Mouse (Mus musculus): Measurements from ENCODE around the gene Pou6f2. TPM values are rescaled to one million over a fixed set of nuclear protein-coding genes. Genes with fewer than 3 reads are reported as not detected.

Pou6f2 gene
- polyA plus RNA-seq, 1 experiment from 2014 or later, result not detected

- Histone ChIP-seq H3K9ac (no peak overlapping the region), H3K27me3 (ENCODE audit: insufficient read depth, low read length) (no peaks in the 10 kb centered on the region), H3K27ac (ENCODE audit: low read depth) (no peak overlapping the region), H3K36me3 (ENCODE audit: insufficient read depth) (no peaks in the 10 kb centered on the region), H3K9me3 (ENCODE audit: low read depth, low read length) (no peaks in the 10 kb centered on the region), H3K4me3 (ENCODE audit: low read depth, low read length) (no peak overlapping the region), H3K4me2 (no peak overlapping the region), H3K4me1 (ENCODE audit: insufficient read depth) (no peaks in the 10 kb centered on the region)
- DNase-seq (no peak), ATAC-seq (ENCODE audit: insufficient read depth) (no peak)
- WGBS, result 89% methylated on average over 1 of the region's 1 CpGs
- no peak for TF ChIP-seq CTCF (IDR thresholded peaks at IDR 0.05; ENCODE audit: low read depth)
These were observed 97.5 kb downstream of the Pou6f2 start for GRCm38 (mm10) chr13:18299966-18300365.

- Histone ChIP-seq H3K27me3 (ENCODE audit: insufficient read depth, low read length) (no peaks in the 10 kb centered on the region), H3K4me1 (ENCODE audit: insufficient read depth) (no peaks in the 10 kb centered on the region), H3K9ac (no peak overlapping the region), H3K27ac (ENCODE audit: low read depth) (no peak overlapping the region), H3K36me3 (ENCODE audit: insufficient read depth) (no peaks in the 10 kb centered on the region), H3K4me2 (no peak overlapping the region), H3K4me3 (ENCODE audit: low read depth, low read length) (no peak overlapping the region), H3K9me3 (ENCODE audit: low read depth, low read length) (no peaks in the 10 kb centered on the region)
- DNase-seq, result no peak
- 72% methylated on average over 1 of the region's 1 CpGs for WGBS
- ATAC-seq (ENCODE audit: insufficient read depth), result no peak
- TF ChIP-seq CTCF (IDR thresholded peaks at IDR 0.05; ENCODE audit: low read depth), result no peak
These were observed 104.0 kb downstream of the Pou6f2 start for GRCm38 (mm10) chr13:18293438-18293837.

GRCm38 (mm10) chr13:18290253-18290914, 107.1 kb downstream of the Pou6f2 start:
- no peak overlapping the region for H3K4me3 ChIP-seq (ENCODE audit: low read depth, low read length)
- H3K36me3 ChIP-seq (ENCODE audit: insufficient read depth), result no peaks in the 10 kb centered on the region
- H3K9me3 ChIP-seq (ENCODE audit: low read depth, low read length), result no peaks in the 10 kb centered on the region
- H3K27me3 ChIP-seq (ENCODE audit: insufficient read depth, low read length), result no peaks in the 10 kb centered on the region
- no peak overlapping the region for H3K9ac ChIP-seq
- no peak for TF ChIP-seq CTCF (IDR thresholded peaks at IDR 0.05; ENCODE audit: low read depth)
- ATAC-seq (ENCODE audit: insufficient read depth) (no peak), DNase-seq (peak; percentile 75)
- H3K4me2 ChIP-seq, result no peak overlapping the region
- 52% methylated on average over 4 of the region's 4 CpGs for WGBS
- no peaks in the 10 kb centered on the region for H3K4me1 ChIP-seq (ENCODE audit: insufficient read depth)
- no peak overlapping the region for H3K27ac ChIP-seq (ENCODE audit: low read depth)

GRCm38 (mm10) chr13:18287536-18287935, 110.0 kb downstream of the Pou6f2 start:
- H3K36me3 ChIP-seq (ENCODE audit: insufficient read depth), result no peaks in the 10 kb centered on the region
- no peak for DNase-seq
- H3K4me1 ChIP-seq (ENCODE audit: insufficient read depth), result no peaks in the 10 kb centered on the region
- no peak overlapping the region for H3K9ac ChIP-seq
- no peak for ATAC-seq (ENCODE audit: insufficient read depth)
- no peaks in the 10 kb centered on the region for H3K9me3 ChIP-seq (ENCODE audit: low read depth, low read length)
- no peak overlapping the region for H3K4me2 ChIP-seq
- no peak overlapping the region for H3K27ac ChIP-seq (ENCODE audit: low read depth)
- H3K4me3 ChIP-seq (ENCODE audit: low read depth, low read length), result no peak overlapping the region
- no peak for TF ChIP-seq CTCF (IDR thresholded peaks at IDR 0.05; ENCODE audit: low read depth)
- 72% methylated on average over 7 of the region's 7 CpGs for WGBS
- no peaks in the 10 kb centered on the region for H3K27me3 ChIP-seq (ENCODE audit: insufficient read depth, low read length)

- H3K9me3 ChIP-seq (ENCODE audit: low read depth, low read length), result no peaks in the 10 kb centered on the region
- H3K36me3 ChIP-seq (ENCODE audit: insufficient read depth), result no peaks in the 10 kb centered on the region
- ATAC-seq (ENCODE audit: insufficient read depth) (no peak), DNase-seq (no peak)
- no peak overlapping the region for H3K9ac ChIP-seq
- no peak overlapping the region for H3K4me3 ChIP-seq (ENCODE audit: low read depth, low read length)
- no peak overlapping the region for H3K4me2 ChIP-seq
- H3K4me1 ChIP-seq (ENCODE audit: insufficient read depth), result no peaks in the 10 kb centered on the region
- H3K27ac ChIP-seq (ENCODE audit: low read depth), result no peak overlapping the region
- H3K27me3 ChIP-seq (ENCODE audit: insufficient read depth, low read length), result no peaks in the 10 kb centered on the region
- 62% methylated on average over 5 of the region's 5 CpGs for WGBS
- no peak for TF ChIP-seq CTCF (IDR thresholded peaks at IDR 0.05; ENCODE audit: low read depth)
These were observed 115.0 kb downstream of the Pou6f2 start for GRCm38 (mm10) chr13:18282361-18282982.

GRCm38 (mm10) chr13:18281084-18281483, 116.4 kb downstream of the Pou6f2 start:
- H3K4me1 ChIP-seq (ENCODE audit: insufficient read depth), result no peaks in the 10 kb centered on the region
- H3K9me3 ChIP-seq (ENCODE audit: low read depth, low read length), result no peaks in the 10 kb centered on the region
- no peak for TF ChIP-seq CTCF (IDR thresholded peaks at IDR 0.05; ENCODE audit: low read depth)
- H3K4me2 ChIP-seq, result no peak overlapping the region
- no peaks in the 10 kb centered on the region for H3K36me3 ChIP-seq (ENCODE audit: insufficient read depth)
- ATAC-seq (ENCODE audit: insufficient read depth), result no peak
- no peak overlapping the region for H3K9ac ChIP-seq
- H3K27me3 ChIP-seq (ENCODE audit: insufficient read depth, low read length), result no peaks in the 10 kb centered on the region
- no peak overlapping the region for H3K27ac ChIP-seq (ENCODE audit: low read depth)
- no peak overlapping the region for H3K4me3 ChIP-seq (ENCODE audit: low read depth, low read length)
- 62% methylated on average over 3 of the region's 3 CpGs for WGBS
- no peak for DNase-seq

- Histone ChIP-seq H3K4me1 (ENCODE audit: insufficient read depth) (no peaks in the 10 kb centered on the region), H3K9ac (no peak overlapping the region), H3K4me3 (ENCODE audit: low read depth, low read length) (no peak overlapping the region), H3K4me2 (no peak overlapping the region), H3K9me3 (ENCODE audit: low read depth, low read length) (no peaks in the 10 kb centered on the region), H3K27ac (ENCODE audit: low read depth) (no peak overlapping the region), H3K27me3 (ENCODE audit: insufficient read depth, low read length) (no peaks in the 10 kb centered on the region), H3K36me3 (ENCODE audit: insufficient read depth) (no peaks in the 10 kb centered on the region)
- 87% methylated on average over 3 of the region's 3 CpGs for WGBS
- no peak for TF ChIP-seq CTCF (IDR thresholded peaks at IDR 0.05; ENCODE audit: low read depth)
- DNase-seq (no peak), ATAC-seq (ENCODE audit: insufficient read depth) (no peak)
These were observed 144.4 kb downstream of the Pou6f2 start for GRCm38 (mm10) chr13:18253131-18253530.

Measured in lung, embryonic 14.5 days (tissue).